Mouse (Mus musculus) embryonic facial prominence, embryonic 13.5 days (tissue): ENCODE results near the gene Snai1. TPM values are rescaled to one million over a fixed set of nuclear protein-coding genes. Genes with fewer than 3 reads are reported as not detected.
A peak's percentile ranks its signal among the peaks of the same experiment; 100 is the strongest.

Experiments used
- ATAC-seq: fragments of 200-750 bp; cut with Nextera tagmentation; 2 replicates; pipeline ENCODE4 v1.8.0; 2017; ENCODE audit warnings: low read depth; ENCODE audit not compliant: insufficient number of reproducible peaks, insufficient read depth, low FRiP score, low TSS enrichment
- H3K27ac ChIP-seq: fragments of 300-500 bp; sonication (generic); 2 replicates; pipeline ENCODE4 v1.5.1; 2015; ENCODE audit warnings: moderate library complexity, mild to moderate bottlenecking, inconsistent platforms
- H3K27me3 ChIP-seq: fragments of 300-500 bp; sonication (generic); 2 replicates; pipeline ENCODE4 v1.6.1; 2015; ENCODE audit warnings: mild to moderate bottlenecking, inconsistent platforms
- H3K36me3 ChIP-seq: fragments of 300-500 bp; sonication (generic); 2 replicates; pipeline ENCODE4 v1.6.1; 2015; ENCODE audit warnings: mild to moderate bottlenecking, inconsistent platforms
- H3K4me1 ChIP-seq: fragments of 300-500 bp; sonication (generic); 2 replicates; pipeline ENCODE4 v1.6.1; 2015; ENCODE audit warnings: inconsistent platforms
- H3K4me2 ChIP-seq: fragments of 300-500 bp; sonication (generic); 2 replicates; pipeline ENCODE4 v1.6.1; 2015; ENCODE audit warnings: moderate library complexity, mild to moderate bottlenecking, inconsistent platforms
- H3K4me3 ChIP-seq: fragments of 300-500 bp; sonication (generic); 2 replicates; pipeline ENCODE4 v1.5.1; 2015; ENCODE audit warnings: mild to moderate bottlenecking, inconsistent platforms
- H3K9ac ChIP-seq: fragments of 300-500 bp; sonication (generic); 2 replicates; pipeline ENCODE4 v1.6.1; 2015; ENCODE audit warnings: mild to moderate bottlenecking, inconsistent platforms
- H3K9me3 ChIP-seq: fragments of 300-500 bp; sonication (generic); 2 replicates; pipeline ENCODE4 v1.6.1; 2016; ENCODE audit warnings: inconsistent platforms
- WGBS: fragments of 180-500 bp; shearing (Covaris S2); methylation state at CpG from one replicate; pipeline ENCODE4 v1.1.7; 2015; ENCODE audit warnings: mixed read lengths; 5-methylcytosine and 5-hydroxymethylcytosine counted together
- polyA plus RNA-seq: library from polyadenylated mRNA; unstranded; fragments of >200 nt; fragmentation: Nextera tagmentation; extraction: Ambion mirVana; gene quantifications from 2 replicates; pipeline ENCODE4 v1.2.1, GENCODE M21; 2015

Snai1 gene
- polyA plus RNA-seq, 1 experiment from 2014 or later, result 129 TPM

- Histone ChIP-seq H3K4me1 (no peaks in the 10 kb centered on the region), H3K4me2 (no peak overlapping the region), H3K27me3 (no peaks in the 10 kb centered on the region), H3K9ac (no peak overlapping the region), H3K36me3 (no peaks in the 10 kb centered on the region), H3K9me3 (no peaks in the 10 kb centered on the region), H3K27ac (no peak overlapping the region; the same call in 1 of the 2 replicates), H3K4me3 (no peak overlapping the region)
- no peak for ATAC-seq
- 38% methylated on average over 5 of the region's 5 CpGs for WGBS
Measured at GRCm38 (mm10) chr2:167529935-167530513, 8.0 kb upstream of the Snai1 start.

DNA sequence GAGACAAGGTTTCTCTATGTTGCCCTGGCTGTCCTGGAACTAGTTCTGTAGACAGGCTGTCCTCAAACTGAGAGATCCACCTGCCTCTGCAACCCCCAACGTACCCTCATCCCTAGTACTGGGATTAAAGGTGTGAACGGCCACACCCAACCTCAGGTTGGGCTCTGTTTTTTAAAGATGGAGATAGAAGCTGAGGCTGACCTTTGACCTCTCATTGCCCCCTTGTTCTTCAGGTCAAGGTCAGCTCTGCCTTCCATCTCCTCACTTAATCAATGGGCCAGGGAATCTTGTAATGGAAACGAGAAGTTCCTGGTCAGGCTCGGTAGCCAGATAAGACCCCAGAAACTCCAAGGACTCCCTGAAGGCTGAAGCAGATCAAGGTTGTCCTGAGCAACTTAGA is 7.5 kb upstream of the Snai1 start:
- WGBS, result 75% methylated on average over 4 of the region's 4 CpGs
- Histone ChIP-seq H3K4me3 (no peak overlapping the region), H3K36me3 (no peaks in the 10 kb centered on the region), H3K27me3 (no peaks in the 10 kb centered on the region), H3K4me1 (no peaks in the 10 kb centered on the region), H3K9me3 (no peaks in the 10 kb centered on the region), H3K27ac (no peak overlapping the region), H3K9ac (no peak overlapping the region), H3K4me2 (no peak overlapping the region)
- ATAC-seq, result no peak

- no peak overlapping the region for H3K27ac ChIP-seq
- no peak for ATAC-seq
- WGBS, result 19% methylated on average over 13 of the region's 13 CpGs
Measured at GRCm38 (mm10) chr2:167532131-167532530, 5.9 kb upstream of the Snai1 start.

DNA sequence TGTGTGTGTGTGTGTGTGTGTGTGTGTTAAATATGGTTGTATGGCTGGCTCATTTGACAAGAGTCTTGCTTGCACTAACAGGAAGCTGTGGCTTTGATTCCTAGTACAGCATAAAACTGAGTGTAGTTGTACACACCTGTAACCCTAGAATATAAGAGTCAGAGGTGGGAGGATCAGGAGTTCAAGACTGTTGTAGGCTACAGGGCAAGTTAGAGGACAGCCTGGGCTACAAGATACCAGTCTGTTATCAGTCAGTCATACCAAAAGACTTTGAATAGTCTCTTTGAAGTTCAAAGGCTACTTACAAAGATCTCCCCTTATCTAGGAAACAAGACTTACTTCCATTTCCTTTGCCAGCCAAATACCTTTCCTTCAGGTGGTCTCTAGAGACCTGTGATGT is 4.1 kb upstream of the Snai1 start:
- H3K27ac ChIP-seq, result no peak overlapping the region
- H3K9ac ChIP-seq, result no peak overlapping the region
- H3K9me3 ChIP-seq, result no peaks in the 10 kb centered on the region
- H3K27me3 ChIP-seq, result peaks cover 16% of the 10 kb centered on the region
- H3K4me2 ChIP-seq, result no peak overlapping the region
- peaks cover 4% of the 10 kb centered on the region; the same call in 1 of the 2 replicates for H3K36me3 ChIP-seq
- no peak overlapping the region for H3K4me3 ChIP-seq
- ATAC-seq, result no peak
- H3K4me1 ChIP-seq, result peaks cover 6% of the 10 kb centered on the region; the same call in 1 of the 2 replicates

More at GRCm38 (mm10) chr2:167532131-167532530, 5.9 kb upstream of the Snai1 start:
- Histone ChIP-seq H3K9ac (peak overlapping the region; percentile 16; the same call in 1 of the 2 replicates), H3K9me3 (no peaks in the 10 kb centered on the region), H3K36me3 (no peaks in the 10 kb centered on the region), H3K27me3 (peaks cover 11% of the 10 kb centered on the region), H3K4me2 (no peak overlapping the region), H3K4me3 (no peak overlapping the region), H3K4me1 (no peaks in the 10 kb centered on the region; the same call in 1 of the 2 replicates)

DNA sequence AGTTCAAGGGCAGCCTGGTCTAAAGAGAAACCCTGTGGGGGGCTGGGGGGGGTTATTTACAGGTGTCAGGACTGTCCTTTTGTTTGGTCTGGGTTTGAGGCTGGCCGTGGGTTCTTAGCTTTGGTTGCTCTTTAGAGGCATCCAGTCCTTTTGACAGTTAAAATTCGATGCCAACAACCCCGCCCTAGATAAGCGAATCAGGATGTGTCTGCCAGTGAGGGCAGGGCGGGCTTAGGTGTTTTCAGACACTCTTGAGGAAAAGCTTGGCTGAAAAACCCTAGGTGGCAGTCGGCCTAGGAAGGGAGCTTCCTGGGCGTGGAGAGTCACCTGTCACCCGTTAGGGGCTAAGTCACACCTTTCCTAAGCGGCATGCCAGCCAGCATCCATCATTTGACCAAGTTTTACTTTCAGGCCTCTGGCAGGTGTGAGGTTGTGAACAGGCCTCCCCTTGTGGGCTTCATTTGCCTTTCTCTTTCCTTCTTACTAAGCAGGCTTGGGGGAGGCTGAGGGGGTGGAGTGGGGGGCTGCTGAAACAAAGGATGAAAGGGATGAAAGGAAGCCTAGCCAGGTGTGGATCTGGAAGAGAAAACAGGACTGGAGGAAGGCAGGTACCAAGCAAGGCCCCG is 1.6 kb upstream of the Snai1 start:
- peaks cover 20% of the 10 kb centered on the region for H3K36me3 ChIP-seq
- 52% methylated on average over 10 of the region's 10 CpGs for WGBS
- H3K4me2 ChIP-seq, result no peak overlapping the region
- peak overlapping the region; percentile 27; the same call in 1 of the 2 replicates for H3K9ac ChIP-seq
- no peaks in the 10 kb centered on the region for H3K9me3 ChIP-seq
- no peak overlapping the region for H3K27ac ChIP-seq
- peaks cover 16% of the 10 kb centered on the region for H3K27me3 ChIP-seq
- H3K4me3 ChIP-seq, result no peak overlapping the region
- no peak for ATAC-seq
- H3K4me1 ChIP-seq, result peaks cover 20% of the 10 kb centered on the region

DNA sequence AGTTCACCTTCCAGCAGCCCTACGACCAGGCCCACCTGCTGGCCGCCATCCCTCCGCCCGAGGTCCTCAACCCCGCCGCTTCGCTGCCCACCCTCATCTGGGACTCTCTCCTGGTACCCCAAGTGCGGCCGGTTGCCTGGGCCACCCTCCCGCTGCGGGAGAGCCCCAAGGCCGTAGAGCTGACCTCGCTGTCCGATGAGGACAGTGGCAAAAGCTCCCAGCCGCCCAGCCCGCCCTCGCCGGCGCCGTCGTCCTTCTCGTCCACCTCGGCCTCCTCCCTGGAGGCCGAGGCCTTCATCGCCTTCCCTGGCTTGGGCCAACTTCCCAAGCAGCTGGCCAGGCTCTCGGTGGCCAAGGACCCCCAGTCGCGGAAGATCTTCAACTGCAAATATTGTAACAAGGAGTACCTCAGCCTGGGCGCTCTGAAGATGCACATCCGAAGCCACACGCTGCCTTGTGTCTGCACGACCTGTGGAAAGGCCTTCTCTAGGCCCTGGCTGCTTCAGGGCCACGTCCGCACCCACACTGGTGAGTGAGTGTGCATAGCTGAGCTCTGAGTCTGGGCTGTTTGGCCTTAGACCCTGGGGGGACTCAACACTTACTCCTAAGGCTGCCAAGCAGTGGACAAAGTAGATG is 794 bp downstream of the Snai1 start:
- H3K36me3 ChIP-seq, result peaks cover 39% of the 10 kb centered on the region
- peaks cover 44% of the 10 kb centered on the region for H3K4me1 ChIP-seq

GRCm38 (mm10) chr2:167539536-167540476 is 1.8 kb downstream of the Snai1 start:
- WGBS, result 7% methylated on average over 14 of the region's 14 CpGs
- H3K4me2 ChIP-seq, result peak overlapping the region; percentile 89
- H3K4me3 ChIP-seq, result peak overlapping the region; percentile 82
- peak overlapping the region; percentile 93 for H3K9ac ChIP-seq
- H3K27me3 ChIP-seq, result peaks cover 16% of the 10 kb centered on the region
- ATAC-seq, result no peak
- H3K9me3 ChIP-seq, result no peaks in the 10 kb centered on the region
- H3K27ac ChIP-seq, result peak overlapping the region; percentile 99
- peaks cover 53% of the 10 kb centered on the region for H3K4me1 ChIP-seq
- peaks cover 39% of the 10 kb centered on the region for H3K36me3 ChIP-seq

More for the DNA sequence above, 794 bp downstream of the Snai1 start:
- no peak for ATAC-seq
- Histone ChIP-seq H3K27me3 (peaks cover 16% of the 10 kb centered on the region), H3K9ac (peak overlapping the region; percentile 93), H3K27ac (peak overlapping the region; percentile 99), H3K9me3 (no peaks in the 10 kb centered on the region), H3K4me3 (peak overlapping the region; percentile 82), H3K4me2 (peak overlapping the region; percentile 89)
- WGBS, result 11% methylated on average over 34 of the region's 34 CpGs

- peaks cover 39% of the 10 kb centered on the region for H3K36me3 ChIP-seq
- ATAC-seq, result no peak
- 2% methylated on average over 12 of the region's 12 CpGs for WGBS
- peaks cover 16% of the 10 kb centered on the region for H3K27me3 ChIP-seq
- H3K4me3 ChIP-seq, result peak overlapping the region; percentile 82
- no peaks in the 10 kb centered on the region for H3K9me3 ChIP-seq
- peak overlapping the region; percentile 93 for H3K9ac ChIP-seq
- peak overlapping the region; percentile 99 for H3K27ac ChIP-seq
- peak overlapping the region; percentile 89 for H3K4me2 ChIP-seq
- H3K4me1 ChIP-seq, result peaks cover 53% of the 10 kb centered on the region
Measured at GRCm38 (mm10) chr2:167540477-167541110, 2.6 kb downstream of the Snai1 start.

GRCm38 (mm10) chr2:167541324-167541723 is 3.3 kb downstream of the Snai1 start:
- H3K4me2 ChIP-seq, result peak overlapping the region; percentile 89
- no peak for ATAC-seq
- H3K9ac ChIP-seq, result peak overlapping the region; percentile 93
- peak overlapping the region; percentile 99 for H3K27ac ChIP-seq
- peaks cover 39% of the 10 kb centered on the region for H3K36me3 ChIP-seq
- H3K9me3 ChIP-seq, result no peaks in the 10 kb centered on the region
- peaks cover 54% of the 10 kb centered on the region for H3K4me1 ChIP-seq
- WGBS, result 6% methylated on average over 6 of the region's 6 CpGs
- H3K27me3 ChIP-seq, result peaks cover 13% of the 10 kb centered on the region
- peak overlapping the region; percentile 82 for H3K4me3 ChIP-seq

DNA sequence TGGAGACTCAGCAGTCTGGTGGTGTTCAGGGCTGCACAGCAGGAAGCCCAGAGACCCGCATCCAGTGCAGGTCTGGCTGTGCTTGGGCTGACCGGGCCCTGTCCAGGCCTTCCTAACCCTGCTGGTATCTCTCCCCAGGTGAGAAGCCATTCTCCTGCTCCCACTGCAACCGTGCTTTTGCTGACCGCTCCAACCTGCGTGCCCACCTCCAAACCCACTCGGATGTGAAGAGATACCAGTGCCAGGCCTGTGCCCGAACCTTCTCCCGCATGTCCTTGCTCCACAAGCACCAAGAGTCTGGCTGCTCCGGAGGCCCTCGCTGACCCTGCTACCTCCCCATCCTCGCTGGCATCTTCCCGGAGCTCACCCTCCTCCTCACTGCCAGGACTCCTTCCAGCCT is 3.8 kb downstream of the Snai1 start:
- Histone ChIP-seq H3K4me2 (peak overlapping the region; percentile 89), H3K27me3 (peaks cover 8% of the 10 kb centered on the region), H3K4me1 (peaks cover 58% of the 10 kb centered on the region), H3K36me3 (peaks cover 39% of the 10 kb centered on the region), H3K9ac (peak overlapping the region; percentile 93), H3K4me3 (peak overlapping the region; percentile 82), H3K27ac (peak overlapping the region; percentile 99), H3K9me3 (no peaks in the 10 kb centered on the region)
- no peak for ATAC-seq
- WGBS, result 49% methylated on average over 12 of the region's 12 CpGs

DNA sequence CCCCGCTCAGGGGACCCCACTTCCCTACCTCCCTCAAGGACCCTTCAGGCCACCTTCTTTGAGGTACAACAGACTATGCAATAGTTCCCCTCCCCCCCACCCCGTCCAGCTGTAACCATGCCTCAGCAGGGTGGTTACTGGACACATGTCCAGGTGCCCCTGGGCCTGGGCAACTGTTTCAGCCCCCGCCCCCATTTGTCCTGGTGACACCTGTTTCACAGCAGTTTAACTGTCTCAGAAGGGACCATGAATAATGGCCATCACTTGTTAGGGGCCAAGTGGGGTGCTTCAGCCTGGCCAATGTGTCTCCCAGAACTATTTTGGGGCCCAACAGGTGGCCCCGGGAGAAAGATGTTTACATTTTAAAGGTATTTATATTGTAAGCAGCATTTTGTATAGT is 4.4 kb downstream of the Snai1 start:
- ATAC-seq, result no peak
- H3K36me3 ChIP-seq, result peaks cover 39% of the 10 kb centered on the region
- peak overlapping the region; percentile 89 for H3K4me2 ChIP-seq
- H3K9me3 ChIP-seq, result no peaks in the 10 kb centered on the region
- H3K4me1 ChIP-seq, result peaks cover 61% of the 10 kb centered on the region
- peaks cover 2% of the 10 kb centered on the region; the same call in 1 of the 2 replicates for H3K27me3 ChIP-seq
- H3K4me3 ChIP-seq, result peak overlapping the region; percentile 82
- WGBS, result 47% methylated on average over 4 of the region's 4 CpGs
- H3K27ac ChIP-seq, result peak overlapping the region; percentile 99
- peak overlapping the region; percentile 93 for H3K9ac ChIP-seq
